In genomic region chr4:8231291-8231871, GRCm38 (mm10) we compare ENCODE assay signal across 15 mouse cellular contexts.
"Had no signal": no experiment of that assay in that cellular context is flagged by ENCODE, and none has a peak within 500 bp of the region (broad histone marks: within the 10 kb centered on the region; RNA-seq: fewer than 3 reads in every experiment).

No protein-coding gene starts in this region.

- H3K27me3 ChIP-seq: liver, embryonic 15.5 days had no signal

- H3K9ac ChIP-seq: liver, embryonic 15.5 days; neural tube, embryonic 13.5 days had no signal

- H3K4me3 ChIP-seq: left cerebral cortex, adult 2 months; limb, embryonic 10.5 days; liver, embryonic 15.5 days; neural tube, embryonic 13.5 days had no signal

- H3K27ac ChIP-seq: left cerebral cortex, adult 2 months; limb, embryonic 10.5 days; liver, embryonic 15.5 days; neural tube, embryonic 13.5 days had no signal

- DNase-seq: kidney, adult 11 months; kidney, adult 9 months; kidney, postnatal 14 days; lung, adult 2 months; lung, postnatal 14 days; midbrain, embryonic 14.5 days; retina, postnatal 1 day; right cerebral cortex, postnatal 4 days; spleen, adult 18-20 months; thymus, postnatal 4 days had no signal

- H3K4me2 ChIP-seq: liver, embryonic 11.5 days; liver, embryonic 15.5 days; neural tube, embryonic 13.5 days had no signal

- H3K9me3 ChIP-seq: limb, embryonic 10.5 days; liver, embryonic 15.5 days; neural tube, embryonic 13.5 days had no signal

- H3K4me1 ChIP-seq: liver, embryonic 15.5 days had no signal

- H3K36me3 ChIP-seq: limb, embryonic 10.5 days; liver, embryonic 15.5 days; neural tube, embryonic 13.5 days had no signal
